In genomic region chr4:41313722-41314121, GRCm38 (mm10) we compare ENCODE assay signal across 8 mouse cellular contexts. TPM values are rescaled to one million over a fixed set of nuclear protein-coding genes. Genes with fewer than 3 reads are reported as not detected.
DNase-seq lines count a peak whose midpoint lies in the region; ATAC-seq and TF ChIP-seq lines count a peak whose summit lies in the region.

No protein-coding gene starts in this region.

- peak; percentile 9; the same call in 1 of the 2 replicates for ATAC-seq in intestine, embryonic 15.5 days
- ATAC-seq in midbrain, embryonic 15.5 days (replicated peaks): 0 out of 2 replicates have a peak, but pooled peaks have one; percentile 8

- TF ChIP-seq CTCF in thymus, adult 2 months (IDR thresholded peaks at IDR 0.05; ENCODE audit: borderline replicate concordance, control insufficient read depth, extremely low read depth, insufficient read depth, low read length, poor library complexity): no peak

- H3K36me3 ChIP-seq in thymus, adult 2 months (ENCODE audit: control insufficient read depth, insufficient read depth, low read length): peaks cover 11% of the 10 kb centered on the region
- H3K36me3 ChIP-seq in intestine, embryonic 15.5 days: peaks cover 5% of the 10 kb centered on the region
- peaks cover 19% of the 10 kb centered on the region; the same call in 1 of the 2 replicates for H3K36me3 ChIP-seq in midbrain, embryonic 15.5 days (replicated peaks)

- no peak overlapping the region; the same call in 1 of the 2 replicates for H3K27ac ChIP-seq in thymus, adult 2 months (ENCODE audit: control insufficient read depth, insufficient read depth, low read length)
- peak overlapping the region; percentile 99 for H3K27ac ChIP-seq in intestine, embryonic 15.5 days
- H3K27ac ChIP-seq in midbrain, embryonic 15.5 days: peak overlapping the region; percentile 93

- no peaks in the 10 kb centered on the region for H3K27me3 ChIP-seq in thymus, adult 2 months (ENCODE audit: control insufficient read depth, insufficient read depth, low read length)
- no peaks in the 10 kb centered on the region for H3K27me3 ChIP-seq in intestine, embryonic 15.5 days (replicated peaks)
- no peaks in the 10 kb centered on the region for H3K27me3 ChIP-seq in midbrain, embryonic 15.5 days (replicated peaks)

- no peaks in the 10 kb centered on the region for H3K9me3 ChIP-seq in intestine, embryonic 15.5 days
- H3K9me3 ChIP-seq in midbrain, embryonic 15.5 days: no peaks in the 10 kb centered on the region

- H3K4me1 ChIP-seq in thymus, adult 2 months (replicated peaks; ENCODE audit: control insufficient read depth, insufficient read depth, low read length): peaks cover 11% of the 10 kb centered on the region
- peaks cover 10% of the 10 kb centered on the region for H3K4me1 ChIP-seq in intestine, embryonic 15.5 days (replicated peaks)
- peaks cover 31% of the 10 kb centered on the region for H3K4me1 ChIP-seq in midbrain, embryonic 15.5 days

- no peak for TF ChIP-seq POLR2A in thymus, adult 2 months (IDR thresholded peaks at IDR 0.05; ENCODE audit: control insufficient read depth, extremely low read depth, insufficient read depth, low read length, poor library complexity)

- peak overlapping the region; percentile 85 for H3K4me3 ChIP-seq in thymus, adult 2 months (ENCODE audit: control insufficient read depth, insufficient read depth, low read length)
- H3K4me3 ChIP-seq in intestine, embryonic 15.5 days (replicated peaks): peak overlapping the region; percentile 98
- H3K4me3 ChIP-seq in midbrain, embryonic 15.5 days: peak overlapping the region; percentile 92

- WGBS in thymus, adult 2 months: 23% methylated on average over 14 of the region's 14 CpGs
- 12% methylated on average over 14 of the region's 14 CpGs for WGBS in intestine, embryonic 15.5 days
- WGBS in midbrain, embryonic 15.5 days: 19% methylated on average over 14 of the region's 14 CpGs

- H3K9ac ChIP-seq in intestine, embryonic 15.5 days: peak overlapping the region; percentile 98
- peak overlapping the region; percentile 92 for H3K9ac ChIP-seq in midbrain, embryonic 15.5 days

- peak; percentile 14 to 36 for DNase-seq in cerebellum, postnatal 10 days
- no peak for DNase-seq in cerebellum, adult 9-11 months
- DNase-seq in thymus, adult 2 months: peak; percentile 11
- no peak for DNase-seq in thymus, postnatal 25 days
- no peak for DNase-seq in right cerebral cortex, adult 18-20 months
- no peak for DNase-seq in T-cell, adult 2 months (ENCODE audit: low spot score)

- peak overlapping the region; percentile 84 for H3K4me2 ChIP-seq in intestine, embryonic 15.5 days (replicated peaks)
- peak overlapping the region; percentile 80 for H3K4me2 ChIP-seq in midbrain, embryonic 15.5 days

RNA-seq across cellular contexts. Expression of gene Dcaf12, which starts 1.0 kb away (rescaled TPM):
- 37.7 and 42.9 TPM in 2 replicates for polyA plus RNA-seq in thymus, adult 2 months (2012; rRNA removed)
- 51.6 and 55.0 TPM in 2 replicates for polyA plus RNA-seq in intestine, embryonic 15.5 days (2015; fragmentation: Nextera tagmentation; extraction: Ambion mirVana)
- 82.3 TPM in 2 replicates for polyA plus RNA-seq in midbrain, embryonic 15.5 days (2015; fragmentation: Nextera tagmentation; extraction: Ambion mirVana)

RNA-seq across cellular contexts. Expression of gene Ubap1, which starts 35.1 kb away (rescaled TPM):
- 23.1 and 29.2 TPM in 2 replicates for polyA plus RNA-seq in thymus, adult 2 months (2012; rRNA removed)
- polyA plus RNA-seq in intestine, embryonic 15.5 days (2015; fragmentation: Nextera tagmentation; extraction: Ambion mirVana): 50.0 and 56.5 TPM in 2 replicates
- polyA plus RNA-seq in midbrain, embryonic 15.5 days (2015; fragmentation: Nextera tagmentation; extraction: Ambion mirVana): 65.2 and 73.8 TPM in 2 replicates

RNA-seq across cellular contexts. Expression of gene Ubap2, which starts 38.8 kb away (rescaled TPM):
- 183 and 221 TPM in 2 replicates for polyA plus RNA-seq in thymus, adult 2 months (2012; rRNA removed)
- 50.1 and 52.2 TPM in 2 replicates for polyA plus RNA-seq in intestine, embryonic 15.5 days (2015; fragmentation: Nextera tagmentation; extraction: Ambion mirVana)
- polyA plus RNA-seq in midbrain, embryonic 15.5 days (2015; fragmentation: Nextera tagmentation; extraction: Ambion mirVana): 58.0 and 61.8 TPM in 2 replicates

Comparison
In these comparisons a context has a peak if more than half of its experiments do, and no peak if none do; other contexts are left out.
1. DNase-seq: peak in cerebellum, postnatal 10 days (2 of 2) and thymus, adult 2 months (single experiment); none in cerebellum, adult 9-11 months (single experiment), thymus, postnatal 25 days (single experiment), right cerebral cortex, adult 18-20 months (single experiment) and T-cell, adult 2 months (single experiment).
2. Peak in every context shown above with its lines, with median percentiles within 50 percentile points of each other: H3K4me3 ChIP-seq.